Mouse (Mus musculus) lung, postnatal 0 days (tissue): ENCODE measurements around the gene Adcy2.

Source experiments
- CTCF ChIP-seq: IDR thresholded peaks from 2 replicates; pipeline ENCODE4 v1.5.1; 2016; ENCODE audit warnings: antibody characterized with exemption, mild to moderate bottlenecking
- EP300 ChIP-seq: IDR thresholded peaks from 2 replicates; pipeline ENCODE4 v1.6.1; 2016; ENCODE audit warnings: antibody characterized with exemption, mild to moderate bottlenecking, control low read depth

DNA sequence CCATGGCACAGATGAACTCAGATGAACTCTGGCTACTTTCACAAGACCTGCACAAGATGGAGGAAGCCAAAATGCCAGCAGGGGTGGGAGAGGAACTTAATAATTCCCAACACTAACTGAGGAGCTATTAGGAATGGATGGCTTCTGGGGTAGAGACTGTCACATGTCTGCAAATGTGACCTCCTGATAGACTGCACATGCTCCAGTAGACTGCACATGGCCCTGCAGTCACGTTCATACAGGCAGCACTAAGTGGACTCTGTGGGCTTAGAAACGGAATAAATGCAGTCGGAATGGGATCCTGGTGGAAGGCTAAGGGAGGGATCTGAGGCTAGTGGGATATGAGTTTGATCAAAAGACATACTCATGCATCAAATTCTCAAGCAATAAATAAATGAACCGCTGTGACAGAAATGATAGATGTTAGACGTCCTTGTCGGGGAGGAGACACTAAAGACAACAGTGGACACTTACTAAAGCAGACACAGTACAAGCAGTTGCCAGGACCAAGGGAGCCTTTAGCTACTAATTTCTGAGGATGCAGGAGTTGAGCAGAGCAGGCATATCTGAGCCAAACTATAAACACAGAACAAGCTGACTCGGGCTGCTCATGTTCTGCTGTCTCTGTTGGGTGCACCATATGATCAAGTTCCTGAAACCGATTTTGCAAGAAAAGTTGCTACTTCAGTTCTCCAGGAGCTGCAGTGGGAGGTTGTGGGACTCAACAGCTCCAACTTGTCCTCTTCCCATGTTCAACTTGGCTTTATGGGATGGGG is 211.9 kb downstream of the Adcy2 start:
- TF ChIP-seq CTCF, result no peak
- TF ChIP-seq EP300, result no peak
